Comparison of ENCODE assay signal across 8 mouse cellular contexts in genomic region chr11:98863751-98864429, GRCm38 (mm10). TPM values are rescaled to one million over a fixed set of nuclear protein-coding genes. Genes with fewer than 3 reads are reported as not detected.
DNase-seq lines count a peak whose midpoint lies in the region; ATAC-seq and TF ChIP-seq lines count a peak whose summit lies in the region.

No protein-coding gene starts in this region.

- peak overlapping the region; percentile 71 for H3K4me2 ChIP-seq in lung, embryonic 14.5 days
- H3K4me2 ChIP-seq in forebrain, embryonic 15.5 days (replicated peaks): peak overlapping the region; percentile 72
- peak overlapping the region; percentile 87 for H3K4me2 ChIP-seq in kidney, embryonic 16.5 days (replicated peaks; ENCODE audit: low read depth, low read length)
- peak overlapping the region; percentile 73 for H3K4me2 ChIP-seq in lung, embryonic 15.5 days

- TF ChIP-seq CTCF in lung, embryonic 14.5 days (IDR thresholded peaks at IDR 0.05; ENCODE audit: low read depth): no peak
- TF ChIP-seq CTCF in bone marrow, adult 2 months (IDR thresholded peaks at IDR 0.05; ENCODE audit: control insufficient read depth, insufficient read depth, low read length): no peak
- TF ChIP-seq CTCF in olfactory bulb, adult 2 months (IDR thresholded peaks at IDR 0.05; ENCODE audit: insufficient read depth, low read depth, low read length): no peak

- H3K9me3 ChIP-seq in lung, embryonic 14.5 days (ENCODE audit: low read depth, low read length): no peaks in the 10 kb centered on the region
- H3K9me3 ChIP-seq in forebrain, embryonic 15.5 days: no peaks in the 10 kb centered on the region
- H3K9me3 ChIP-seq in kidney, embryonic 16.5 days (ENCODE audit: low read length): no peaks in the 10 kb centered on the region
- no peaks in the 10 kb centered on the region for H3K9me3 ChIP-seq in lung, embryonic 15.5 days

- peak; percentile 68 for ATAC-seq in lung, embryonic 14.5 days (ENCODE audit: insufficient read depth)
- ATAC-seq in forebrain, embryonic 15.5 days (replicated peaks): peak; percentile 75
- peak; percentile 81 for ATAC-seq in kidney, embryonic 16.5 days (ENCODE audit: low FRiP score, low TSS enrichment)
- peak; percentile 75 for ATAC-seq in lung, embryonic 15.5 days (ENCODE audit: borderline replicate concordance, extremely low read depth, low FRiP score, low TSS enrichment)

- H3K36me3 ChIP-seq in lung, embryonic 14.5 days (ENCODE audit: insufficient read depth): peaks cover 25% of the 10 kb centered on the region
- peaks cover 3% of the 10 kb centered on the region; the same call in 1 of the 2 replicates for H3K36me3 ChIP-seq in forebrain, embryonic 15.5 days
- H3K36me3 ChIP-seq in kidney, embryonic 16.5 days (ENCODE audit: insufficient read depth, low read length): peaks cover 24% of the 10 kb centered on the region; the same call in 1 of the 2 replicates
- peaks cover 18% of the 10 kb centered on the region for H3K36me3 ChIP-seq in lung, embryonic 15.5 days

- peak overlapping the region; percentile 84 for H3K27ac ChIP-seq in lung, embryonic 14.5 days (ENCODE audit: low read depth)
- H3K27ac ChIP-seq in bone marrow, adult 2 months (ENCODE audit: control insufficient read depth, insufficient read depth, low read depth, low read length, poor library complexity): peak overlapping the region; percentile 75
- H3K27ac ChIP-seq in forebrain, embryonic 15.5 days (replicated peaks): peak overlapping the region; percentile 96
- H3K27ac ChIP-seq in kidney, embryonic 16.5 days (ENCODE audit: low read length): peak overlapping the region; percentile 94
- peak overlapping the region; percentile 93 for H3K27ac ChIP-seq in lung, embryonic 15.5 days
- peak overlapping the region; percentile 83 for H3K27ac ChIP-seq in olfactory bulb, adult 2 months (ENCODE audit: insufficient read depth, low read depth, low read length)

- H3K9ac ChIP-seq in lung, embryonic 14.5 days: peak overlapping the region; percentile 68
- H3K9ac ChIP-seq in forebrain, embryonic 15.5 days (replicated peaks): peak overlapping the region; percentile 69
- peak overlapping the region; percentile 79 for H3K9ac ChIP-seq in kidney, embryonic 16.5 days (replicated peaks; ENCODE audit: low read length)
- H3K9ac ChIP-seq in lung, embryonic 15.5 days: peak overlapping the region; percentile 78

- no peaks in the 10 kb centered on the region for H3K27me3 ChIP-seq in lung, embryonic 14.5 days (ENCODE audit: insufficient read depth, low read length)
- H3K27me3 ChIP-seq in forebrain, embryonic 15.5 days: no peaks in the 10 kb centered on the region
- no peaks in the 10 kb centered on the region for H3K27me3 ChIP-seq in kidney, embryonic 16.5 days (ENCODE audit: insufficient read depth, low read length)
- H3K27me3 ChIP-seq in lung, embryonic 15.5 days: no peaks in the 10 kb centered on the region

- H3K4me1 ChIP-seq in lung, embryonic 14.5 days (ENCODE audit: insufficient read depth): no peaks in the 10 kb centered on the region
- no peaks in the 10 kb centered on the region; the same call in 1 of the 2 replicates for H3K4me1 ChIP-seq in bone marrow, adult 2 months (ENCODE audit: control insufficient read depth, insufficient read depth, low read length)
- peaks cover 14% of the 10 kb centered on the region for H3K4me1 ChIP-seq in forebrain, embryonic 15.5 days
- H3K4me1 ChIP-seq in kidney, embryonic 16.5 days (ENCODE audit: insufficient read depth, low read length): peaks cover 13% of the 10 kb centered on the region
- peaks cover 12% of the 10 kb centered on the region for H3K4me1 ChIP-seq in lung, embryonic 15.5 days
- H3K4me1 ChIP-seq in olfactory bulb, adult 2 months (ENCODE audit: control insufficient read depth, insufficient read depth, low read length): peaks cover 10% of the 10 kb centered on the region

- peak; percentile 74 for DNase-seq in lung, embryonic 14.5 days
- DNase-seq in lung, postnatal 4 days: no peak
- no peak for DNase-seq in cerebellum, adult 9-11 months

- WGBS in lung, embryonic 14.5 days: under 1% methylated on average over 35 of the region's 39 CpGs
- under 1% methylated on average over 38 of the region's 39 CpGs for WGBS in bone marrow, adult 2 months
- under 1% methylated on average over 35 of the region's 39 CpGs for WGBS in forebrain, embryonic 15.5 days
- WGBS in kidney, embryonic 16.5 days: 0% methylated on average over 32 of the region's 39 CpGs
- 1% methylated on average over 38 of the region's 39 CpGs for WGBS in lung, embryonic 15.5 days
- under 1% methylated on average over 38 of the region's 39 CpGs for WGBS in olfactory bulb, adult 2 months

- TF ChIP-seq POLR2A in bone marrow, adult 2 months (IDR thresholded peaks at IDR 0.05; ENCODE audit: borderline replicate concordance, control insufficient read depth, low read depth, low read length): no peak
- TF ChIP-seq POLR2A in olfactory bulb, adult 2 months (IDR thresholded peaks at IDR 0.05; ENCODE audit: insufficient read depth, low read depth, low read length): no peak

- H3K4me3 ChIP-seq in lung, embryonic 14.5 days (ENCODE audit: low read depth, low read length): peak overlapping the region; percentile 62
- H3K4me3 ChIP-seq in bone marrow, adult 2 months (replicated peaks; ENCODE audit: control insufficient read depth, low read depth, low read length): peak overlapping the region; percentile 88
- H3K4me3 ChIP-seq in forebrain, embryonic 15.5 days: peak overlapping the region; percentile 73
- H3K4me3 ChIP-seq in kidney, embryonic 16.5 days (ENCODE audit: low read length): peak overlapping the region; percentile 71
- peak overlapping the region; percentile 80 for H3K4me3 ChIP-seq in lung, embryonic 15.5 days
- peak overlapping the region; percentile 96 for H3K4me3 ChIP-seq in olfactory bulb, adult 2 months (ENCODE audit: insufficient read depth, low read depth, low read length)

RNA-seq across cellular contexts. Expression of gene Wipf2, which starts 0.5 kb away (rescaled TPM):
- polyA plus RNA-seq in lung, embryonic 14.5 days (2014; fragmentation: Nextera tagmentation; extraction: Ambion mirVana): 4.7 and 5.7 TPM in 2 replicates
- polyA plus RNA-seq in bone marrow, adult 2 months (2011; ENCODE audit: insufficient read depth, insufficient read length, low replicate concordance, missing spikeins): 5.9 and 11.3 TPM in 2 replicates
- polyA plus RNA-seq in forebrain, embryonic 15.5 days (2015; fragmentation: Nextera tagmentation; extraction: Ambion mirVana): 4.4 and 5.1 TPM in 2 replicates
- 5.4 and 5.9 TPM in 2 replicates for polyA plus RNA-seq in kidney, embryonic 16.5 days (2015; fragmentation: Nextera tagmentation; extraction: Ambion mirVana)
- polyA plus RNA-seq in lung, embryonic 15.5 days (2015; fragmentation: Nextera tagmentation; extraction: Ambion mirVana): 3.7 and 4.1 TPM in 2 replicates
- not detected in 2 replicates for polyA plus RNA-seq in olfactory bulb, adult 2 months (2012; ENCODE audit: insufficient read depth, insufficient read length, low replicate concordance, missing spikeins)

RNA-seq across cellular contexts. Expression of gene Rapgefl1, which starts 27.3 kb away (rescaled TPM):
- polyA plus RNA-seq in lung, embryonic 14.5 days (2014; fragmentation: Nextera tagmentation; extraction: Ambion mirVana): 1.5 and 2.1 TPM in 2 replicates
- polyA plus RNA-seq in bone marrow, adult 2 months (2011; ENCODE audit: insufficient read depth, insufficient read length, low replicate concordance, missing spikeins): 1.5 and 6.8 TPM in 2 replicates
- polyA plus RNA-seq in forebrain, embryonic 15.5 days (2015; fragmentation: Nextera tagmentation; extraction: Ambion mirVana): 4.2 and 5.8 TPM in 2 replicates
- polyA plus RNA-seq in kidney, embryonic 16.5 days (2015; fragmentation: Nextera tagmentation; extraction: Ambion mirVana): 1.8 and 2.0 TPM in 2 replicates
- 0.86 and 1.4 TPM in 2 replicates for polyA plus RNA-seq in lung, embryonic 15.5 days (2015; fragmentation: Nextera tagmentation; extraction: Ambion mirVana)
- 182 TPM in 1 of 2 replicates, not detected in the other for polyA plus RNA-seq in olfactory bulb, adult 2 months (2012; ENCODE audit: insufficient read depth, insufficient read length, low replicate concordance, missing spikeins)

RNA-seq across cellular contexts. Expression of gene Cdc6, which starts 43.7 kb away (rescaled TPM):
- 47.0 and 48.1 TPM in 2 replicates for polyA plus RNA-seq in lung, embryonic 14.5 days (2014; fragmentation: Nextera tagmentation; extraction: Ambion mirVana)
- polyA plus RNA-seq in bone marrow, adult 2 months (2011; ENCODE audit: insufficient read depth, insufficient read length, low replicate concordance, missing spikeins): 50.4 and 53.9 TPM in 2 replicates
- 11.2 and 12.1 TPM in 2 replicates for polyA plus RNA-seq in forebrain, embryonic 15.5 days (2015; fragmentation: Nextera tagmentation; extraction: Ambion mirVana)
- 36.2 and 38.6 TPM in 2 replicates for polyA plus RNA-seq in kidney, embryonic 16.5 days (2015; fragmentation: Nextera tagmentation; extraction: Ambion mirVana)
- polyA plus RNA-seq in lung, embryonic 15.5 days (2015; fragmentation: Nextera tagmentation; extraction: Ambion mirVana): 41.3 and 42.5 TPM in 2 replicates
- not detected in 2 replicates for polyA plus RNA-seq in olfactory bulb, adult 2 months (2012; ENCODE audit: insufficient read depth, insufficient read length, low replicate concordance, missing spikeins)

RNA-seq across cellular contexts. Expression of gene Casc3, which starts 59.2 kb away (rescaled TPM):
- polyA plus RNA-seq in lung, embryonic 14.5 days (2014; fragmentation: Nextera tagmentation; extraction: Ambion mirVana): 41.0 and 42.8 TPM in 2 replicates
- polyA plus RNA-seq in bone marrow, adult 2 months (2011; ENCODE audit: insufficient read depth, insufficient read length, low replicate concordance, missing spikeins): 29.3 and 38.5 TPM in 2 replicates
- polyA plus RNA-seq in forebrain, embryonic 15.5 days (2015; fragmentation: Nextera tagmentation; extraction: Ambion mirVana): 53.5 and 53.9 TPM in 2 replicates
- polyA plus RNA-seq in kidney, embryonic 16.5 days (2015; fragmentation: Nextera tagmentation; extraction: Ambion mirVana): 36.2 and 41.0 TPM in 2 replicates
- polyA plus RNA-seq in lung, embryonic 15.5 days (2015; fragmentation: Nextera tagmentation; extraction: Ambion mirVana): 35.7 and 37.9 TPM in 2 replicates
- polyA plus RNA-seq in olfactory bulb, adult 2 months (2012; ENCODE audit: insufficient read depth, insufficient read length, low replicate concordance, missing spikeins): not detected in 2 replicates

Comparison
In these comparisons a context has a peak if more than half of its experiments do, and no peak if none do; other contexts are left out.
1. RNA of gene Cdc6, which starts 43.7 kb away (polyA plus RNA-seq): 50.4 to 53.9 TPM in bone marrow, adult 2 months, 47.0 to 48.1 TPM in lung, embryonic 14.5 days, 41.3 to 42.5 TPM in lung, embryonic 15.5 days, 36.2 to 38.6 TPM in kidney, embryonic 16.5 days and 11.2 to 12.1 TPM in forebrain, embryonic 15.5 days; not detected in olfactory bulb, adult 2 months; every median in the first group is over 10 times any median in the second.
2. Peak in every context shown above with its lines, with median percentiles within 50 percentile points of each other: ATAC-seq, H3K27ac ChIP-seq, H3K4me2 ChIP-seq, H3K4me3 ChIP-seq and H3K9ac ChIP-seq.